Mouse (Mus musculus): ENCODE data around the gene Tcte2. TPM values are rescaled to one million over a fixed set of nuclear protein-coding genes. Genes with fewer than 3 reads are reported as not detected.
A peak's percentile ranks its signal among the peaks of the same experiment; 100 is the strongest.

Tcte2 gene
- polyA plus RNA-seq, 1 experiment from 2014 or later: 5.9 TPM

DNA sequence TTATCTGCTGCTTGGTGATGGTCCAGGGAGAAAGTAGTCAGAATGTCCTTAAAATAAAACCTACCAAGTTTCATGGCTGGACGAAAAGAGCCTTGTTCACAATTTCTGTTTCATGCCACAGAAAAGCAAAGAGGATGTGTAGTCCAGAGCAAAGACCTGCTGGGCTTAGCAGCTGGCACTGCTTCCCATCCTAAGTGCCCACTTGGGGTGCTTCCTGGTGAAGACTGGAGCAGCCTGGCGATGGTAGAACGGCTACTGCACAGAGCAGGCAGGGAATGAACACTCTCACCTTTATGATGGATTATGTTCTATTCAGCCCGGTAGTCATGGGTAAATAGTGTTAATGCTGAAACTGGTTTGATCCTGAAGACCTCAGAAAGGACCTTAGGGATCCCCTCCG lies 27.7 kb downstream of the Tcte2 start:
- Histone ChIP-seq H3K9me3 (replicated peaks; ENCODE audit: control insufficient read depth, low read length) (no peaks in the 10 kb centered on the region), H3K4me2 (ENCODE audit: low read depth, low read length) (no peak overlapping the region), H3K9ac (ENCODE audit: low read length) (no peak overlapping the region), H3K27me3 (ENCODE audit: control insufficient read depth, insufficient read depth, low read length) (no peaks in the 10 kb centered on the region), H3K27ac (ENCODE audit: low read length) (peak overlapping the region; percentile 89; the same call in 1 of the 2 replicates), H3K4me1 (ENCODE audit: control insufficient read depth, insufficient read depth, low read length) (no peaks in the 10 kb centered on the region), H3K4me3 (replicated peaks; ENCODE audit: low read length) (no peak overlapping the region), H3K36me3 (ENCODE audit: control insufficient read depth, insufficient read depth, low read length) (no peaks in the 10 kb centered on the region)
- 70% methylated on average over 5 of the region's 5 CpGs for WGBS
- ATAC-seq (ENCODE audit: insufficient read depth, low FRiP score): no peak

DNA sequence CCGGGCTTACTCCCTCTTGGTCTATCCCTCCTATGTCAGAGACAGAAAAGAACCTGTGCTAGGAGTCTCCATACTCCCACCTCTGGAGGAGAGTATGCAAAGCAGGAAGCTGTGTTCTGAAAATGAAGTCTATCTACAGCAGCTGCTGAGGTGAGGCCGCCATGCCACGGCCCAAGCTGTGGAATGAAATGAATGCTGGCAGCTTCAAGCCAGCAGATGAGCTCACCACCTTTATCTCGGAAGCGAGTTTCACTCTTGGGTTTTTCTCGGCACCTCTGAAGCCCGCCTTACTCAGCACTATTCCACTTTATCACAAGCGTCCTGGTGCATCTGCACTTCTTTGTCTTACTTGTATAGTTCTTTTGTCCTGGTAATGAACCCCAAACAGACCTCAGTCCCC lies 28.9 kb downstream of the Tcte2 start:
- ATAC-seq (ENCODE audit: insufficient read depth, low FRiP score): peak; percentile 54; the same call in 1 of the 2 replicates

DNA sequence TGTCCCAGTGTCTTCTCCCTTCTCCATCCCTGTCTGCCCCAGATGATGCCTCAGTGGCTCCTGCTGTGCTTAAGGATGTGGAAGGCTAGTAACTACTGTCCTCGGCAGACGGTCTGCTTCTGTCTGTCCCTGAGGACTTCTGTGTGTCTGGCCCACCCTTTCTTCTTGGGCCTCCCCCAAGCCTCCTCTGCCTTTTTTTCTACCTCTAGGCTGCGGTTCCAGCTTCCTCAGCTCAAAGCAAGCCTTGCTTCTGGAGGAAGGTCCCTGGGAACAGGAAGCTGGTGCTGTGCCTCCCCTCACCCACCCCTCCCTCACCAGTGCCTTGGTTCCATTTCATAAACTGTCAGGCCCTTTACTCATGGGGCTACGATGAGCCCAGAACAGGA lies 29.9 kb downstream of the Tcte2 start:
- 59% methylated on average over 4 of the region's 4 CpGs for WGBS
- peak overlapping the region; percentile 89 for H3K27ac ChIP-seq (ENCODE audit: low read length)
- no peak for ATAC-seq (ENCODE audit: insufficient read depth, low FRiP score)

More for the DNA sequence above, 28.9 kb downstream of the Tcte2 start:
- H3K9ac ChIP-seq (ENCODE audit: low read length): peak overlapping the region; percentile 19; the same call in 1 of the 2 replicates
- 33% methylated on average over 8 of the region's 8 CpGs for WGBS
- peak overlapping the region; percentile 89 for H3K27ac ChIP-seq (ENCODE audit: low read length)
- H3K36me3 ChIP-seq (ENCODE audit: control insufficient read depth, insufficient read depth, low read length): no peaks in the 10 kb centered on the region
- no peaks in the 10 kb centered on the region for H3K27me3 ChIP-seq (ENCODE audit: control insufficient read depth, insufficient read depth, low read length)
- H3K4me2 ChIP-seq (ENCODE audit: low read depth, low read length): peak overlapping the region; percentile 28
- H3K9me3 ChIP-seq (replicated peaks; ENCODE audit: control insufficient read depth, low read length): no peaks in the 10 kb centered on the region
- H3K4me1 ChIP-seq (ENCODE audit: control insufficient read depth, insufficient read depth, low read length): no peaks in the 10 kb centered on the region
- H3K4me3 ChIP-seq (replicated peaks; ENCODE audit: low read length): no peak overlapping the region

DNA sequence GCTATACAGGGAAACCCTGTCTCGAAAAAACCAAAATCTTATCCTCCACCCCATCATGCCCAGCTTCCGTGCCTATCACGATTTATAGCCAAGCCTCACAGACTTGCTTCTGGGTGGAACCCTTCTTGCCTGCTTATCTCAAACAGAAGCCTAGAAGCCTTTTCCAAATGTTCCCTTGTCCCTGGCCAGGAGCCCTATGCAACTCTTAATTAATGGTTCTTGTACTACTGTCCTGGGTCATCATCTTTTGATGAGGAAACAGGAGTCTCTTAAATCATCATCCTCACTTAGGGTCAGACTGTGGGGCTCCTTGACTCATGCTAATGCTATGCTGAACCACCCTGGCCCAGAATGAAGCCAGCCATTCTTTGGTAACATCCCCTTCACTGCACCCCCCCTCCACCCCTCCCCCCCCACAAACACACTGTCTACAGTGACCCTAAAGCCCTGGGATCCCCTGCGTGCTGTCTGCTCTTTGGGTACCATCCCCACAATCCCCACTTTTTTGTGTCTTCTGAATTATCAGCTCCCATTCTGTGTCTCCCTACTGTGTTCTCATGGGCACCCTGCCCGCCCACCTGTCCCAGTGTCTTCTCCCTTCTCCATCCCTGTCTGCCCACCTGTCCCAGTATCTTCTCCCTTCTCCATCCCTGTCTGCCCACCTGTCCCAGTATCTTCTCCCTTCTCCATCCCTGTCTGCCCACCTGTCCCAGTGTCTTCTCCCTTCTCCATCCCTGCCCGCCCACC lies 30.5 kb downstream of the Tcte2 start:
- Histone ChIP-seq H3K4me2 (ENCODE audit: low read depth, low read length) (no peak overlapping the region), H3K4me1 (ENCODE audit: control insufficient read depth, insufficient read depth, low read length) (no peaks in the 10 kb centered on the region), H3K27me3 (ENCODE audit: control insufficient read depth, insufficient read depth, low read length) (no peaks in the 10 kb centered on the region), H3K36me3 (ENCODE audit: control insufficient read depth, insufficient read depth, low read length) (no peaks in the 10 kb centered on the region), H3K9ac (ENCODE audit: low read length) (no peak overlapping the region), H3K4me3 (replicated peaks; ENCODE audit: low read length) (no peak overlapping the region), H3K27ac (ENCODE audit: low read length) (no peak overlapping the region), H3K9me3 (replicated peaks; ENCODE audit: control insufficient read depth, low read length) (no peaks in the 10 kb centered on the region)
- ATAC-seq (ENCODE audit: insufficient read depth, low FRiP score): no peak
- 94% methylated on average over 6 of the region's 6 CpGs for WGBS

More for the DNA sequence above, 29.9 kb downstream of the Tcte2 start:
- Histone ChIP-seq H3K27me3 (ENCODE audit: control insufficient read depth, insufficient read depth, low read length) (no peaks in the 10 kb centered on the region), H3K4me3 (replicated peaks; ENCODE audit: low read length) (no peak overlapping the region), H3K4me1 (ENCODE audit: control insufficient read depth, insufficient read depth, low read length) (no peaks in the 10 kb centered on the region), H3K4me2 (ENCODE audit: low read depth, low read length) (no peak overlapping the region), H3K9ac (ENCODE audit: low read length) (no peak overlapping the region), H3K9me3 (replicated peaks; ENCODE audit: control insufficient read depth, low read length) (no peaks in the 10 kb centered on the region), H3K36me3 (ENCODE audit: control insufficient read depth, insufficient read depth, low read length) (no peaks in the 10 kb centered on the region)

DNA sequence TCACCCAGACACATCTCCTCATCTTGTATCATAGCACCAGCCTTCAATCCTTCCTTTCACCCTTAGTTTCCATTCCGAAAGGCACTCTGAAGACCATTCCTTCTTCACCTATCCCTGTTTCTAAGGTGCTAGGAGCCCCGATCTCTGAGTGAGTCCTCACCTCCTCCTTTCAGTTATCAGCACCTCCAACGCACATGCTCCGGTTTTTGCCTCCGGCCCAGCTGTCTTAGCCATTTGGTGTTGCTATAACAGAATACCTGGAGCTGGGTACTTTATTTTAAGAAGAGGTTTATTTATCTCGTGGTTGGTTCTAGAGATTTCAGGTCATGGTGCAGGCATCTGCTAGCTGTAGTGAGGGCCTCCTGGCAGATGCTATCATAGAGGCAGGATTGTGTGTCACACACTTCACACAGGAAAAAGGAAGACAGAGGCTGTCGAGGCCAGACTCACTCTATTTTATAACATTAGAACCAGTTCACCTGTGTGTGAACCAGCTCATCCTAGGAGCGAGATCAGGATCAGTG lies 34.7 kb downstream of the Tcte2 start:
- no peak for ATAC-seq (ENCODE audit: insufficient read depth, low FRiP score)
- Histone ChIP-seq H3K36me3 (ENCODE audit: control insufficient read depth, insufficient read depth, low read length) (no peaks in the 10 kb centered on the region), H3K4me1 (ENCODE audit: control insufficient read depth, insufficient read depth, low read length) (no peaks in the 10 kb centered on the region), H3K9me3 (replicated peaks; ENCODE audit: control insufficient read depth, low read length) (no peaks in the 10 kb centered on the region), H3K4me3 (replicated peaks; ENCODE audit: low read length) (no peak overlapping the region), H3K27me3 (ENCODE audit: control insufficient read depth, insufficient read depth, low read length) (no peaks in the 10 kb centered on the region), H3K9ac (ENCODE audit: low read length) (no peak overlapping the region), H3K27ac (ENCODE audit: low read length) (no peak overlapping the region), H3K4me2 (ENCODE audit: low read depth, low read length) (no peak overlapping the region)
- 89% methylated on average over 8 of the region's 8 CpGs for WGBS

DNA sequence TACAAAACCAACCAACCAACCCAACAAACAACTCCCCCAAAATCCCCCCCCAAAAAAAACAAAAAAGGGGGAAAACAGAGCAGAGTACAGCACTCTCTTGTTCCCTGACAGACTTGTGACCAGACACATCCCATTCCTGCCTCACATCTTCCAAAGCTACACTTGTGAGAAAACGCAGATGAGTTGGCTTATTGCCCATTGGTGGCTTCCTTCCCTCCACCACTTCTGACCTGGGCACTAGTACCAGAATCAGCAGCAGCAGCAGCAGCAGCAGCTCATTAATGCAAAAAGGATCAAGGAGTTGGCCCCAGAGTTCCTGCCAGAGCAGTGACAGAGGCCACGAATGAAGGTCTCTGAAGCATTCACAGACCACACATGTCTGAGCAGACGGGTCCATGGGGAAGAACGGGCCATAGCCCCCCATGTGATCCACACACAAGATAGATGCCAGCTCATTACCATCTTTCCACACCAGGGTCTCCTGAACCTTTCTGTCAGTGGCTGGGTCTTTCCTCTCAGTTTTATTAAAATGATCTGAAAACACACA lies 36.5 kb downstream of the Tcte2 start:
- Histone ChIP-seq H3K4me3 (replicated peaks; ENCODE audit: low read length) (no peak overlapping the region), H3K9ac (ENCODE audit: low read length) (no peak overlapping the region), H3K4me2 (ENCODE audit: low read depth, low read length) (no peak overlapping the region), H3K36me3 (ENCODE audit: control insufficient read depth, insufficient read depth, low read length) (no peaks in the 10 kb centered on the region), H3K4me1 (ENCODE audit: control insufficient read depth, insufficient read depth, low read length) (no peaks in the 10 kb centered on the region), H3K9me3 (replicated peaks; ENCODE audit: control insufficient read depth, low read length) (no peaks in the 10 kb centered on the region), H3K27ac (ENCODE audit: low read length) (no peak overlapping the region), H3K27me3 (ENCODE audit: control insufficient read depth, insufficient read depth, low read length) (no peaks in the 10 kb centered on the region)
- WGBS: 46% methylated on average over 4 of the region's 4 CpGs
- no peak for ATAC-seq (ENCODE audit: insufficient read depth, low FRiP score)

DNA sequence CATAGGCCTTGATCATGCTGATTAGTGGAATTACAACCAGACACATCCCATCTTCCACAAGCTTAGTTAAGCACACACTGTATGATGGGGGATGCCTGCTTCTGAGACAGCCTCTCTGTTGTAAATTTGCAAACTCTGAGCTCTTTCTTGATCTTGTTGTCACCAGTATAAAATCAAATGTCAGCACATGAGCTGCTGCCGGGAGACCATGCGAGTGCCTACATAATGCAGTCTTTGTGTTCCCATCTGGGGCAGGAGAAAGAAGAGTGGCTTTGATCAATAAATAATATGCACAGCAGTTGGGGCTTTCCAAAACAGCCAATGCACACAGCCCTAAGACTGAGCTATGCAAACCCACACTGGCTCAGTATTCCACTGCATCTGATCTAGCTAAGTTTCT lies 39.2 kb downstream of the Tcte2 start:
- H3K9ac ChIP-seq (ENCODE audit: low read length): no peak overlapping the region
- no peaks in the 10 kb centered on the region for H3K27me3 ChIP-seq (ENCODE audit: control insufficient read depth, insufficient read depth, low read length)
- H3K4me2 ChIP-seq (ENCODE audit: low read depth, low read length): no peak overlapping the region
- H3K9me3 ChIP-seq (replicated peaks; ENCODE audit: control insufficient read depth, low read length): no peaks in the 10 kb centered on the region
- no peak for ATAC-seq (ENCODE audit: insufficient read depth, low FRiP score)
- WGBS: 67% methylated on average over 2 of the region's 2 CpGs
- no peak overlapping the region for H3K27ac ChIP-seq (ENCODE audit: low read length)
- no peaks in the 10 kb centered on the region for H3K36me3 ChIP-seq (ENCODE audit: control insufficient read depth, insufficient read depth, low read length)
- H3K4me1 ChIP-seq (ENCODE audit: control insufficient read depth, insufficient read depth, low read length): no peaks in the 10 kb centered on the region
- no peak overlapping the region for H3K4me3 ChIP-seq (replicated peaks; ENCODE audit: low read length)

DNA sequence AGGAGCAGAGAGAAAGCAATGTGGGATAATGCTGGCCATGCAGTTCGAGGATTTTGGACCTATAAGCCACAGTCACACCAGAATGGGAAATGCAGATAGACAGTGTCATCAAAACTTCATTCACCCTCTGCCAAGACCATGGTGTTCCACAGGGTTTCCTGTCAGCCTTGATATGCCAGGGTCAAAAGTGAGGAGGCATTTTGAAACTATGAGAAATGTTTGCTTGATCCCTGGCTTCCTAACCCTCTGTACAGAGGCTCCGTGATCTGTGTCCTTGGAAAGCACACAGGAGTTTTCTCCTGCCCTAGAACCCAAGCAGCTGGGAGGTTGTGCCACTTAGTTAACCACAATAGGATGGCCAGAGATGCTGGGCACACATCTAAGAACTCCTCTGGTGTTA lies 40.3 kb downstream of the Tcte2 start:
- Histone ChIP-seq H3K9me3 (replicated peaks; ENCODE audit: control insufficient read depth, low read length) (no peaks in the 10 kb centered on the region), H3K36me3 (ENCODE audit: control insufficient read depth, insufficient read depth, low read length) (no peaks in the 10 kb centered on the region), H3K4me3 (replicated peaks; ENCODE audit: low read length) (no peak overlapping the region), H3K9ac (ENCODE audit: low read length) (no peak overlapping the region), H3K27me3 (ENCODE audit: control insufficient read depth, insufficient read depth, low read length) (no peaks in the 10 kb centered on the region), H3K27ac (ENCODE audit: low read length) (no peak overlapping the region), H3K4me2 (ENCODE audit: low read depth, low read length) (no peak overlapping the region), H3K4me1 (ENCODE audit: control insufficient read depth, insufficient read depth, low read length) (no peaks in the 10 kb centered on the region)
- ATAC-seq (ENCODE audit: insufficient read depth, low FRiP score): no peak
- WGBS: 60% methylated on average over 2 of the region's 2 CpGs

DNA sequence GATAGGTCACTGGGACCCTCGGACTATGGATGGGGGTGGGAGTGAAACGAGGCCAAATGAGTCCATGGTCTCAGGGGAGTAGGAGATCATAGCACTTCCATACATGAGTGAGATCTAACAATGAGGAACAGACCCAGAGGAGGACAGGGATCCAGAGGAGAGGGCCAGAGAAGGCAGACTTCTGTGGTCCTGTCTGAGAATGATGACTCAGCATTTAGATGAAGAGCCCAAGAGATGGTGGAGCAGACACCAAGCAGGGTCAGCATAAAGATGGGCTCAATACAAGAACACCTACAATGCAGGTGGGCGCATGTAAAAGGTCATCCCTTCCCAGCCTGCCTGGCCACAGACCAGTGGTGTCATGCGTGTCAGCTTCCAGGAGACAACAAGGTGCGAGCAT lies 41.4 kb downstream of the Tcte2 start:
- H3K27ac ChIP-seq (ENCODE audit: low read length): no peak overlapping the region
- no peak overlapping the region for H3K4me3 ChIP-seq (replicated peaks; ENCODE audit: low read length)
- no peak overlapping the region for H3K9ac ChIP-seq (ENCODE audit: low read length)
- no peaks in the 10 kb centered on the region for H3K4me1 ChIP-seq (ENCODE audit: control insufficient read depth, insufficient read depth, low read length)
- H3K27me3 ChIP-seq (ENCODE audit: control insufficient read depth, insufficient read depth, low read length): no peaks in the 10 kb centered on the region
- no peak overlapping the region for H3K4me2 ChIP-seq (ENCODE audit: low read depth, low read length)
- no peaks in the 10 kb centered on the region for H3K9me3 ChIP-seq (replicated peaks; ENCODE audit: control insufficient read depth, low read length)
- 84% methylated on average over 5 of the region's 5 CpGs for WGBS
- no peaks in the 10 kb centered on the region for H3K36me3 ChIP-seq (ENCODE audit: control insufficient read depth, insufficient read depth, low read length)
- ATAC-seq (ENCODE audit: insufficient read depth, low FRiP score): no peak

All from stomach, embryonic 16.5 days (tissue).